Comparison of ENCODE assay signal across 10 mouse cellular contexts in genomic region chr4:124292254-124292653, GRCm38 (mm10).
DNase-seq lines count a peak whose midpoint lies in the region; ATAC-seq lines count a peak whose summit lies in the region.
"Had no signal": no experiment of that assay in that cellular context is flagged by ENCODE, and none has a peak within 500 bp of the region (broad histone marks: within the 10 kb centered on the region; RNA-seq: fewer than 3 reads in every experiment).

No protein-coding gene starts in this region.

- no peak for ATAC-seq in heart, embryonic 11.5 days (replicated peaks; ENCODE audit: insufficient number of reproducible peaks, low FRiP score, low TSS enrichment)
- ATAC-seq in forebrain, embryonic 14.5 days, result peak; percentile 65
- ATAC-seq in midbrain, embryonic 11.5 days (ENCODE audit: low FRiP score), result peak; percentile 90
- ATAC-seq: intestine, postnatal 0 days had no signal

- H3K27me3 ChIP-seq in heart, embryonic 10.5 days (ENCODE audit: insufficient read depth, poor library complexity, severe bottlenecking), result no peaks in the 10 kb centered on the region
- no peaks in the 10 kb centered on the region for H3K27me3 ChIP-seq in heart, embryonic 11.5 days (ENCODE audit: control insufficient read depth, insufficient read depth, low read length)
- H3K27me3 ChIP-seq in forebrain, embryonic 14.5 days (replicated peaks; ENCODE audit: control insufficient read depth, insufficient read depth, low read length), result no peaks in the 10 kb centered on the region
- H3K27me3 ChIP-seq in midbrain, embryonic 11.5 days (ENCODE audit: control insufficient read depth, insufficient read depth, low read length), result no peaks in the 10 kb centered on the region

- DNase-seq in heart, embryonic 10.5 days (ENCODE audit: low spot score), result no peak
- peak; percentile 46 for DNase-seq in embryo, embryonic 10.5 days (ENCODE audit: low spot score)
- DNase-seq in forebrain, embryonic 14.5 days (ENCODE audit: low spot score), result peak; percentile 62
- DNase-seq in midbrain, embryonic 11.5 days (ENCODE audit: low spot score, missing footprints), result peak; percentile 93
- no peak for DNase-seq in adrenal gland, adult 18-20 months (ENCODE audit: low spot score in 2 of 2)
- no peak for DNase-seq in urinary bladder, postnatal 4 days (ENCODE audit: low spot score in 2 of 2)
- DNase-seq in adrenal gland, postnatal 4 days (ENCODE audit: low spot score in 2 of 2), result no peak

- peaks cover 4% of the 10 kb centered on the region; the same call in 1 of the 2 replicates for H3K4me1 ChIP-seq in heart, embryonic 10.5 days
- H3K4me1 ChIP-seq in heart, embryonic 11.5 days (ENCODE audit: control insufficient read depth, insufficient read depth, low read length), result 0 out of 2 replicates have a peak, but pooled peaks cover 2% of the 10 kb centered on the region
- peaks cover 5% of the 10 kb centered on the region; the same call in 1 of the 2 replicates for H3K4me1 ChIP-seq in forebrain, embryonic 14.5 days (ENCODE audit: control insufficient read depth, insufficient read depth, low read length)
- H3K4me1 ChIP-seq in midbrain, embryonic 11.5 days (ENCODE audit: control insufficient read depth, insufficient read depth, low read length), result peaks cover 11% of the 10 kb centered on the region

- no peak overlapping the region for H3K9ac ChIP-seq in heart, embryonic 11.5 days (ENCODE audit: low read depth, low read length)
- H3K9ac ChIP-seq in forebrain, embryonic 14.5 days (ENCODE audit: low read length), result no peak overlapping the region; the same call in 1 of the 2 replicates
- H3K9ac ChIP-seq in midbrain, embryonic 11.5 days (ENCODE audit: low read length), result peak overlapping the region; percentile 38; the same call in 1 of the 2 replicates

- no peaks in the 10 kb centered on the region for H3K36me3 ChIP-seq in heart, embryonic 10.5 days
- H3K36me3 ChIP-seq in heart, embryonic 11.5 days (ENCODE audit: control insufficient read depth, insufficient read depth, low read length), result no peaks in the 10 kb centered on the region
- H3K36me3 ChIP-seq in forebrain, embryonic 14.5 days (ENCODE audit: control insufficient read depth, insufficient read depth, low read length), result no peaks in the 10 kb centered on the region
- no peaks in the 10 kb centered on the region for H3K36me3 ChIP-seq in midbrain, embryonic 11.5 days (ENCODE audit: control insufficient read depth, insufficient read depth, low read length)
- H3K36me3 ChIP-seq: G1E had no signal

- H3K4me2 ChIP-seq in heart, embryonic 11.5 days, result no peak overlapping the region
- H3K4me2 ChIP-seq in forebrain, embryonic 14.5 days (ENCODE audit: low read length), result no peak overlapping the region
- H3K4me2 ChIP-seq in midbrain, embryonic 11.5 days, result no peak overlapping the region

- H3K27ac ChIP-seq in heart, embryonic 10.5 days, result peak overlapping the region; percentile 52; the same call in 1 of the 2 replicates
- H3K27ac ChIP-seq in heart, embryonic 11.5 days (ENCODE audit: low read depth, low read length), result no peak overlapping the region
- no peak overlapping the region for H3K27ac ChIP-seq in forebrain, embryonic 14.5 days (ENCODE audit: low read depth, low read length)
- peak overlapping the region; percentile 35; the same call in 1 of the 2 replicates for H3K27ac ChIP-seq in midbrain, embryonic 11.5 days (ENCODE audit: low read depth, low read length)

- H3K9me3 ChIP-seq in heart, embryonic 10.5 days, result no peaks in the 10 kb centered on the region
- no peaks in the 10 kb centered on the region for H3K9me3 ChIP-seq in heart, embryonic 11.5 days (replicated peaks; ENCODE audit: control insufficient read depth, low read length)
- no peaks in the 10 kb centered on the region for H3K9me3 ChIP-seq in forebrain, embryonic 14.5 days (replicated peaks; ENCODE audit: control insufficient read depth, low read length)
- H3K9me3 ChIP-seq in midbrain, embryonic 11.5 days (ENCODE audit: control insufficient read depth, low read length), result no peaks in the 10 kb centered on the region
- H3K9me3 ChIP-seq: G1E had no signal

- no peak overlapping the region for H3K4me3 ChIP-seq in heart, embryonic 10.5 days
- no peak overlapping the region for H3K4me3 ChIP-seq in heart, embryonic 11.5 days (ENCODE audit: low read depth, low read length)
- H3K4me3 ChIP-seq in forebrain, embryonic 14.5 days (ENCODE audit: low read depth, low read length), result no peak overlapping the region
- no peak overlapping the region for H3K4me3 ChIP-seq in midbrain, embryonic 11.5 days (ENCODE audit: low read depth, low read length)

- 46% methylated on average over 17 of the region's 17 CpGs for WGBS in heart, embryonic 10.5 days
- WGBS in heart, embryonic 11.5 days (ENCODE audit: insufficient replicate concordance), result 45% methylated on average over 17 of the region's 17 CpGs
- WGBS in forebrain, embryonic 14.5 days, result 22% methylated on average over 17 of the region's 17 CpGs
- WGBS in midbrain, embryonic 11.5 days, result 11% methylated on average over 17 of the region's 17 CpGs

Comparison
In these comparisons a context has a peak if more than half of its experiments do, and no peak if none do; other contexts are left out.
1. H3K27ac ChIP-seq: peak in heart, embryonic 10.5 days (single experiment) and midbrain, embryonic 11.5 days (single experiment); none in heart, embryonic 11.5 days (single experiment) and forebrain, embryonic 14.5 days (single experiment).
2. DNase-seq: peak in embryo, embryonic 10.5 days (single experiment), forebrain, embryonic 14.5 days (single experiment) and midbrain, embryonic 11.5 days (single experiment); none in heart, embryonic 10.5 days (single experiment), adrenal gland, adult 18-20 months (0 of 2), urinary bladder, postnatal 4 days (0 of 2) and adrenal gland, postnatal 4 days (0 of 2).